Mouse (Mus musculus) limb, embryonic 14.5 days (tissue): ENCODE data around the gene Fam89a. TPM values are rescaled to one million over a fixed set of nuclear protein-coding genes. Genes with fewer than 3 reads are reported as not detected.
A peak's percentile ranks its signal among the peaks of the same experiment; 100 is the strongest.

ENCODE experiments used
- ATAC-seq: fragments of 200-750 bp; cut with Nextera tagmentation; 2 replicates; pipeline ENCODE4 v1.8.0; 2017; ENCODE audit warnings: low read depth, moderate number of reproducible peaks, moderate TSS enrichment; ENCODE audit not compliant: low FRiP score
- DNase-seq: peaks from one replicate; pipeline ENCODE4 v3.0.0-alpha.2; 2015; ENCODE audit warnings: low spot score
- H3K27ac ChIP-seq: fragments of 300-500 bp; sonication (generic); replicated peaks from 2 replicates; pipeline ENCODE4 v1.5.1; 2014; ENCODE audit warnings: low read depth, mild to moderate bottlenecking, low read length, moderate library complexity, mixed read lengths
- H3K27me3 ChIP-seq: fragments of 300-500 bp; sonication (generic); 2 replicates; pipeline ENCODE4 v1.6.1; 2014; ENCODE audit warnings: low read length, mixed read lengths; ENCODE audit not compliant: control insufficient read depth, insufficient read depth
- H3K36me3 ChIP-seq: fragments of 300-500 bp; sonication (generic); 2 replicates; pipeline ENCODE4 v1.6.1; 2014; ENCODE audit warnings: mild to moderate bottlenecking, low read length, moderate library complexity, mixed read lengths; ENCODE audit not compliant: control insufficient read depth, insufficient read depth
- H3K4me1 ChIP-seq: fragments of 300-500 bp; sonication (generic); 2 replicates; pipeline ENCODE4 v1.6.1; 2014; ENCODE audit warnings: antibody characterized with exemption, low read length, mixed read lengths; ENCODE audit not compliant: control insufficient read depth, insufficient read depth
- H3K4me2 ChIP-seq: fragments of 300-500 bp; sonication (generic); replicated peaks from 2 replicates; pipeline ENCODE4 v1.6.1; 2014; ENCODE audit warnings: low read depth, mild to moderate bottlenecking, low read length, moderate library complexity; ENCODE audit not compliant: severe bottlenecking
- H3K4me3 ChIP-seq: fragments of 300-500 bp; sonication (generic); replicated peaks from 2 replicates; pipeline ENCODE4 v1.5.1; 2014; ENCODE audit warnings: low read length
- H3K9ac ChIP-seq: fragments of 300-500 bp; sonication (generic); 2 replicates; pipeline ENCODE4 v1.6.1; 2014; ENCODE audit warnings: mild to moderate bottlenecking, low read depth, low read length, moderate library complexity; ENCODE audit not compliant: severe bottlenecking
- H3K9me3 ChIP-seq: fragments of 300-500 bp; sonication (generic); 2 replicates; pipeline ENCODE4 v1.6.1; 2016; ENCODE audit warnings: low read length; ENCODE audit not compliant: control insufficient read depth
- POLR2A ChIP-seq: fragments of 200-500 bp; IDR thresholded peaks from 2 replicates; pipeline ENCODE4 v1.8.0; 2012; ENCODE audit warnings: inconsistent platforms, mild to moderate bottlenecking, moderate library complexity, borderline replicate concordance; ENCODE audit not compliant: insufficient read depth, insufficient read length; ENCODE audit errors: extremely low read depth
- WGBS: fragments of 180-500 bp; shearing (Covaris S2); extraction: QIAGEN DNeasy Blood & Tissue Kit; methylation state at CpG from one replicate; pipeline ENCODE4 v1.1.7; 2014; 5-methylcytosine and 5-hydroxymethylcytosine counted together
- polyA plus RNA-seq, 2 experiments: library from polyadenylated mRNA; depleted of rRNA in 1 of 2; stranded (reverse) in 1 of 2; unstranded in 1 of 2; fragments of >200 nt; fragmentation: Nextera tagmentation in 1 of 2; extraction: Ambion mirVana in 1 of 2; gene quantifications; 2 replicates each; pipeline versions ENCODE4 v1.2.1 to v1.2.3; 2012 to 2014

The Fam89a gene
- polyA plus RNA-seq, 2 experiments = 3.4 to 4.1 TPM

DNA sequence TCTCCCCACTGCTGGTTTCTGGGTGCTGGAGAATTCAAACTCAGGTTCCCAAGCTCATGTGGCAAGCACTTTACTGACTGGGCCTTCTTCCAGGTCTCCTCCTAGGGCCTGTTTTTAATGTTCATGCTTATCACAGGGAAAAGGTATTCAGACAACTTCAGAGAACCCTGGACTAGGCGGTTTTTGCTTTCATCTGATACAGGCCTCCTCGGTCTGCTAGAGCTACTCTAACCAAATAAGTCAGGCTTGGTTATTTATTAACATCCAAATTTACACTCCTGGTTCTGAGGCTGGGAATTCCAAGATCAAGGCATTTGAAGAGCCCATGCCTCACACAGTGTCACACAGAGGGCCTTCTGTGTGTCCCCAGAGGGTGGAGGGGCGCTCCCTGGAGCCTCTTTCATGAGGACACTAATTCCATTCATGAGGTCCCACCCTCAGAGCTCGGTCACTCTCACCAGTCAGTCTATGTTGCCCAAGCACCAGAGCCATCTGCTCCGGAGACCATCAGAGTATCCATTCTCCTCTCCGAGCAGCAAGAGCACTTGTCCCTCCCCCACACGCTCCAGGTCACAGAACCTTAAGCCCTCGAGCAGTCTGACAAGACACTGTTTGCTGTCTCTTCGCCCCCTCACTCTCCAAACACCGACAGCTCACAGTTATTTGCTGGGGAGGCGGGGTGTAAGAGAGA lies 2.6 kb upstream of the Fam89a start:
- Histone ChIP-seq H3K36me3 (no peaks in the 10 kb centered on the region), H3K9me3 (no peaks in the 10 kb centered on the region), H3K27ac (no peak overlapping the region), H3K27me3 (peaks cover 41% of the 10 kb centered on the region), H3K4me2 (no peak overlapping the region), H3K9ac (no peak overlapping the region), H3K4me1 (0 out of 2 replicates have a peak, but pooled peaks cover 3% of the 10 kb centered on the region), H3K4me3 (no peak overlapping the region)
- WGBS = 20% methylated on average over 11 of the region's 11 CpGs
- DNase-seq (peak; percentile 36), ATAC-seq (0 out of 2 replicates have a peak, but pooled peaks have one; percentile 52)
- TF ChIP-seq POLR2A = no peak

DNA sequence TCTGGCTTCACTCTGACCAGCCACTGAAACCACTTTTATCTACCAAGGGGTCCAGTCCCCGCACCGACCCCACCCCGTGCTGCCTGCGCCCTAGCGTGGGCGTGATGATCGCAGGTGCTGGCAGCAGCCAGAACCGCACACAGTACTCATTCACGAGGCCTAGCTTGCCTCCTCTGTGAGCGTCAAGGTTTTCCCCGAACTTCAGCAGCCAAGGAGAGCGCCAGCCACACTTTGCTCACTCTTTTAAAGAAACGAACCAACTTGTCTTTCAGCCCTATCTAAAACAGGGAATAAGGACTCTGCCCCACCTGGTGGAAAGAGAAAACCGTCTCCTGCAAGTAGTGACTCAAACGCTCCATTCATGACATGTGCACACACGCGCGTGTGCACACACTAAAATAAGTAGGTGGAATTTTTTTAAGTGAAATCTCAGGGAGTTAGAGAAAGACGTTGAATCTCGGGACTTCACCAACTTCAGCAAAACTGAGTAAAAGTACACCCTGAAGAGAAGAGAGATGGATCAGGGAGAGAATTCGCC lies 762 bp upstream of the Fam89a start:
- WGBS = 28% methylated on average over 21 of the region's 21 CpGs
- H3K4me1 ChIP-seq = 0 out of 2 replicates have a peak, but pooled peaks cover 3% of the 10 kb centered on the region
- H3K4me2 ChIP-seq = peak overlapping the region; percentile 84; the same call in 1 of the 2 replicates
- H3K9ac ChIP-seq = no peak overlapping the region
- no peak overlapping the region for H3K27ac ChIP-seq
- no peak for TF ChIP-seq POLR2A
- ATAC-seq (no peak), DNase-seq (no peak)
- no peaks in the 10 kb centered on the region for H3K36me3 ChIP-seq
- H3K9me3 ChIP-seq = no peaks in the 10 kb centered on the region
- H3K27me3 ChIP-seq = peaks cover 41% of the 10 kb centered on the region
- no peak overlapping the region; the same call in 1 of the 2 replicates for H3K4me3 ChIP-seq

DNA sequence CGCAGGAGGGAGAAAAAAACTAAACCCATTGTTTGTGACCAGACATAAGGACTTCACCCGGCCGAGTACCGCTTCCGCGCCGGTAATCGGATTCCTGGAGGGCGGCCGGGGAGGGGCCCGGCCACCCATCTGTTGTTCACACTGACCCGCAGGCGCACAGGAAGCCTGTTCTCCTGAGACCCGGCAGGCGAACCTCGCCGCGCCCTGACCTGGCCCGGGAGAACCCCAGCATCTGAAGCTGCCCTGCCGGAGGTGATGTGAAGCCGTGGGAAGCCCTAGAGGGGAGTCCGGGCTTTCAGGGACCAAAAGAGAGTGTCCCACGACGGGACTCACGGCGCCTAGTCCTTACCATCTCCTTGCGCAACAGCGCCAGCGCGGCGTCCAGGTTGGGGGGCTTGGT lies 441 bp downstream of the Fam89a start:
- 1% methylated on average over 31 of the region's 31 CpGs for WGBS
- Histone ChIP-seq H3K27ac (no peak overlapping the region), H3K4me3 (peak overlapping the region; percentile 53), H3K4me1 (0 out of 2 replicates have a peak, but pooled peaks cover 3% of the 10 kb centered on the region), H3K27me3 (peaks cover 41% of the 10 kb centered on the region), H3K9ac (peak overlapping the region; percentile 56), H3K4me2 (peak overlapping the region; percentile 84), H3K36me3 (no peaks in the 10 kb centered on the region), H3K9me3 (no peaks in the 10 kb centered on the region)
- no peak for TF ChIP-seq POLR2A
- no peak for ATAC-seq
- no peak for DNase-seq

DNA sequence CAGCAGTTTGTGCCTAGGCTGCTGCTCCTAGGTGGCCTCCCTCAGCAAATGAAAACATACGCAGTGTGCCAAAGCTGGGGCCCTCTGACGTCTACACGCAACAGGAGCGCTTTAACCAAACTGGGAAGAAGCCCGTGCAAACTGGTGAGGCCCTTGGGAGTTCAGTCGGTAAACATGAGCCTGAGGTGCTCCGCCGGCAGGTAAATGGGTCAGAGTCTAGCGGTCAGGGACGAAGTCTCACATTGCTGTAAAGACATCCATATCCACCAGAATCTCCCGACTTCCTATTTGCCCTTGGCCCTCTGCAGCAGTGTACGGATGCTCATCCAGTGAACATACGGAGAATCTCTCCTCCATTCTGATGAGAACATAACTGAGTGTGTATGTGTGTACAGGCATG lies 5.0 kb downstream of the Fam89a start:
- ATAC-seq (no peak), DNase-seq (no peak)
- Histone ChIP-seq H3K27me3 (peaks cover 24% of the 10 kb centered on the region), H3K4me1 (0 out of 2 replicates have a peak, but pooled peaks cover 3% of the 10 kb centered on the region), H3K36me3 (0 out of 2 replicates have a peak, but pooled peaks cover under 1% of the 10 kb centered on the region), H3K4me2 (no peak overlapping the region), H3K9me3 (no peaks in the 10 kb centered on the region), H3K9ac (no peak overlapping the region), H3K27ac (no peak overlapping the region), H3K4me3 (no peak overlapping the region)
- no peak for TF ChIP-seq POLR2A
- 73% methylated on average over 13 of the region's 13 CpGs for WGBS

DNA sequence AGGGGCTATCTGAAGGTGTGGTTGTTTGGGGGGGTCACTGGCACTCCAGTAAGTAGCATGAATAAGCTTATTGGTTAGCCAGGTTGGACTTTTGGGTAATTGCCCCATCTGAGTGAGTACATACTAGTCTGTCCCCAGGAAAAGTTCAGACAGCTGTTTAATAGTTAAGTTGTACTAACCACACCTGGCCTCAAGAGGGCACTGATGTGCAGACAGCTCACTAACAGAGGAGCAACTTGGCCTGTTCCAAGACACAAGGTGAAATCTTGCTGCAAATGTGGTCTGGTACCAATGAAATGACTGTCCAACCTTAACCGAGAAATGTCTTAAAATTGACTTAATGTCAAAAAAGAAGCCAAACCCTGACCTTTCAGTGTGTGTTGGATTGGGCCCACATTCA lies 12.4 kb downstream of the Fam89a start:
- H3K36me3 ChIP-seq = peaks cover 31% of the 10 kb centered on the region
- no peaks in the 10 kb centered on the region for H3K27me3 ChIP-seq
- H3K27ac ChIP-seq = no peak overlapping the region
- DNase-seq (no peak), ATAC-seq (no peak)
- H3K4me3 ChIP-seq = no peak overlapping the region
- no peaks in the 10 kb centered on the region for H3K9me3 ChIP-seq
- H3K4me2 ChIP-seq = no peak overlapping the region
- 65% methylated on average over 1 of the region's 1 CpGs for WGBS
- no peak for TF ChIP-seq POLR2A
- H3K4me1 ChIP-seq = no peaks in the 10 kb centered on the region
- H3K9ac ChIP-seq = no peak overlapping the region
